Mouse (Mus musculus) sigmoid colon, adult 10 weeks (tissue): ENCODE results near the gene Rnf26. TPM values are rescaled to one million over a fixed set of nuclear protein-coding genes. Genes with fewer than 3 reads are reported as not detected.

Source experiments
- polyA plus RNA-seq: library from polyadenylated mRNA; stranded (reverse); fragments of 350-450 nt; fragmentation: Illumina TruSeq; extraction: RNeasy Lipid Tissue Mini Kit (QIAGEN cat#74804); gene quantifications from one replicate; pipeline ENCODE4 v1.2.3, GENCODE M21; 2014; ENCODE audit warnings: low read depth, low replicate concordance

The Rnf26 gene
- polyA plus RNA-seq: 0.82 TPM

DNA sequence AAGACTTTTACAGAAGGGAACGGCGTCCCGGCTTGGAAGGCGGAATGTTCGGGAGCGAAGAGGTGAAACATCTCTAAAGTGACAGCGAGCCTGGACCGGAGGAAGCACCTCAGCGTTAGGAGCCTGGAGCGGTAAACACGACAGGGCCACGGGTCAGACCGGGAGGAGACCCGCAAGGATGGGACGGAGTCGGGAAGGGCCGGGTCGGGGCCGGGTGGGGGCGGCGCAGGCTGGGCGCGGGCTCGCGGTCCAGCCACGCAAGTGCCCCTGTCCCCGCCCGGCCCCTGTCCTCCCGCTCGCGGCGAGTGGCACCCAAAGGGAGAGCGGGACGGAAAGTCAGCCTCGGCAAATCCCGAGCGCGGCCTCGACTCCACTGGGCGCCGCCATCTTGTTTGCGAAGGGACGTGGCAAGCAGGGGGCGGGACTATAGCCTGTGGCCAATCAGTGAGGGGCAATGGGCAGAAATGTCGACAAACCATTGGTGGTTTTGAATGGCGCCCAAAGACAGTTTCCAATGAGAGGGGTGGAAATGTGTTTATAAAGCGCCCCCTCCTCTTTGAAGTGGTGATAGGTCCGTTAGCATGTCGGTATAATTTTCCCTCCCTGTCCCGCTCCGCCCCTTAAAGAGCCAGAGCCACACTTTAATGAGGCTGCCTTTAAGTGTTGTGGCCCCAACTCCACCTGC lies at the start of gene Rnf26, which contains the start of gene Gm49380:
TSS of gene Rnf26 (minus strand) at position 413 of the 685 bp plus-strand sequence.
TSS of gene Gm49380 (minus strand) at position 396 of the 685 bp plus-strand sequence.

DNA sequence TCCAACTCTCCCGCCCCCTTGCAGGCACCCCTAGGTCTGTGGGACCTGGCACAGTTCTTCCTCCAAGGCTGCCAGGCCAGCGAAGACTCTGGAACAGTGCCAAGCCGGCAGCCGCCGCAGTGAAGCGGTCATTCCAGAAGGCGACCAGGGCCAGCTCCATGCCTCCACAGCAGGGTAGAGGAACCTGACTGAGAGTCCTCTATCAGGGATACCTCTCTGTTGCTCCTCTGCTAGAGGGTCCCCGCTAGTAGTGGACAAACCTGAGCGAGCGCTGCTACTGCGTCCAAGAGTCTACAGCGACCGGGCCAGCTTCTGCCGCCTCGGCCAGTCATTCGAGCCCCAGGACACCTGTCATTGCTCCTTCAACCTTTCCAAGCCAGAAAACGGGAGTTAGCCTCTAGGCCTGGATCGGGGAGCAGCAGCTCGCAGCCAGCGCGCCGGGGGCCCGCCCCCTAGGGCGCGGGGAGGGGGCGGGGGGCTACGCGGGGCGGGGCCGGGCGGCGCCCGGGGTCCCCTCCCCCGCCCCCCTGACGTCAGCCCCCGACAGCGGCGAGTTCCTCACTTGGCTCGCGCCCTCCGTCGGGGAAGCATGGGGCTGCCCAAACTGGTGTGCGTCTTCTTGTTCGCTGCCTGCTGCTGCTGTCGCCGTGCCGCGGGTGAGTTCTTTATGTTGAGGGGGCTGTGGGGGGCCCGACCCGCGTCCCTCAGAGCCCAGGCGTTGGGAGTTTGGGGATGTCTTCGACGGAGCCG lies 21.0 kb upstream of the Rnf26 start, which contains the start of gene Mcam:
TSS of gene Mcam (plus strand) at position 369 of the 750 bp plus-strand sequence.

DNA sequence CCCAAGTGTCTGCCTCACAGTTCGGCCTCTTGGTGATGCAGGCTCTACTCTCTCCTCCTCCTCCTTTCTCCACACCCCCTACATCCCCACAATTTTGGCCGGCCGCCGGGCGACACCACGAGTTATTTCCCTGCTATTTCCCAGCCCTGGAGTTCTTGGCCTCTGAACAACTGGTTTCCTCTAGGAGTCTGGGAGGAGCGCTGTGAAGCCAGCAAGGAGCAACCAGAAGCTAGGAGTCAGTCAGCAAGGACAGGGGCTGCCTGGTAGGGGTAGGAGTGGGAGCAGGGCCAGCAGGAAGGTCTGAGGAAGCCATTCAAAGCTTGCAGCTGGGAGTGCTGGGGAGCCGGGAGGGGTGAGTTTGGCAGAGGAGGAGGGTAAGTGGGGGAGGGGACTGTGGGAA lies 6.2 kb downstream of the Rnf26 start, which contains the start of gene C1qtnf5:
TSS of gene C1qtnf5 (plus strand) at position 136 of the 400 bp plus-strand sequence.

DNA sequence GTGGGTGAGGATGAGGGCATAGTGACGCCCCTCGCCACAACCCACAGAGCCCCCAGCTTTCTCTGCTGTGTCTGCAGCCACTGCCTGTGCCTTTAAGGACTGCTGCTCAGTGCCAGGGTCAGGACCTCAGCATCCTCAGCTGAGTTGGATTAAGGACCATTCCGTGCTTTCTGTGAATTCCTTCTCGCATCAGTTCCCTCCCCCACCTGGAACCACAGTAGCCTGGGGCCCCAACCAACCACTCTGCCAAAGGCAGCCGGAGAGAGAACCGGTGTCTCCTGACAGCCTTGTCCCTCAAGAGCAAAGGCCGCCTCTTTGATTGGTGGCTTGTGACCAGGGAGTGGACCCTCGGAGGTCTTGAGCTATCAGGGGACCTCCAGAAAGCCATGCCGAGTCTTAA lies 11.8 kb downstream of the Rnf26 start, which contains the start of gene Mfrp:
TSS of gene Mfrp (plus strand) at position 240 of the 400 bp plus-strand sequence.

DNA sequence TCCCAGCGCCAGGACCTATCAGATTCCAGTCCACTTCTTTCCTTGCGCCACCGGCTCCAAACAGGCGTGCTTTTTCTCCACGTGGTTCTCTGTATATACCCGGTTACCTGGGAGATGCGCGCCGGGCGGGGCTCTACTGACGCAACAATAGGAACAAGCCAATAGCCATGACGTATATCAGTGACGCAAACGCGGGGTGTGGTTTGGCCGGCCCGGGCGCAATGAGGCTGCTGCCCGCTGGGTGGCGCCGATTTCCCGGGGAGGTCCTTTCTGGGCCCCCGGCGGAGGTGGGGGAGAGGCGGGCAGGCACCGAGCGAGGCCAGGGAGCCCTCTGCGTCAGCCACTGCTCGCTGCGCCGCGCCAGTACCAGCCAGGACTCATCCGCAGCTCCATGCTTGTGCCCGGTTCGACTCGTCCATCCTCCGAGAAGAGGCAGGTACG lies 46.5 kb downstream of the Rnf26 start, which contains the start of gene Usp2:
TSS of gene Usp2 (plus strand) at position 237 of the 441 bp plus-strand sequence.

Other genes starting within 250 kb of the Rnf26 start
- 1.9 TPM for gene Thy1, start 70.1 kb downstream of the Rnf26 start, polyA plus RNA-seq
- gene Usp2, start 46.5 kb downstream of the Rnf26 start, polyA plus RNA-seq: 4.7 TPM
- not detected for gene Mfrp, start 11.8 kb downstream of the Rnf26 start, polyA plus RNA-seq
- gene C1qtnf5, start 6.3 kb downstream of the Rnf26 start, polyA plus RNA-seq: not detected
- 0.32 TPM for gene Gm49380, start within 50 bp of the Rnf26 start, polyA plus RNA-seq
- gene Mcam, start 21.0 kb upstream of the Rnf26 start, polyA plus RNA-seq: 13.8 TPM
- 83.6 TPM for gene Cbl, start 120.5 kb upstream of the Rnf26 start, polyA plus RNA-seq
- gene Ccdc153, start 127.2 kb upstream of the Rnf26 start, polyA plus RNA-seq: not detected
- gene Pdzd3, start 138.0 kb upstream of the Rnf26 start, polyA plus RNA-seq: 1.5 TPM
- gene Nlrx1, start 155.1 kb upstream of the Rnf26 start, polyA plus RNA-seq: 0.38 TPM
- not detected for gene Abcg4, start 175.1 kb upstream of the Rnf26 start, polyA plus RNA-seq
- gene Hinfp, start 192.2 kb upstream of the Rnf26 start, polyA plus RNA-seq: 20.5 TPM
- gene C2cd2l, start 206.8 kb upstream of the Rnf26 start, polyA plus RNA-seq: 3.2 TPM
- gene Dpagt1, start 212.5 kb upstream of the Rnf26 start, polyA plus RNA-seq: 16.5 TPM
- 3.4 TPM for gene H2afx, start 221.2 kb upstream of the Rnf26 start, polyA plus RNA-seq
- gene Hmbs, start 230.7 kb upstream of the Rnf26 start, polyA plus RNA-seq: 23.3 TPM
- gene Vps11, start 248.2 kb upstream of the Rnf26 start, polyA plus RNA-seq: 9.8 TPM